ENCODE assay signal across 9 mouse cellular contexts in genomic region chr5:111421424-111421823, GRCm38 (mm10). TPM values are rescaled to one million over a fixed set of nuclear protein-coding genes. Genes with fewer than 3 reads are reported as not detected.
DNase-seq lines count a peak whose midpoint lies in the region; ATAC-seq and TF ChIP-seq lines count a peak whose summit lies in the region.
"Had no signal": no experiment of that assay in that cellular context is flagged by ENCODE, and none has a peak within 500 bp of the region (broad histone marks: within the 10 kb centered on the region; RNA-seq: fewer than 3 reads in every experiment).

No protein-coding gene starts in this region.

- H3K4me1 ChIP-seq in lung, embryonic 15.5 days: peaks cover 53% of the 10 kb centered on the region
- H3K4me1 ChIP-seq in forebrain, embryonic 14.5 days (ENCODE audit: control insufficient read depth, insufficient read depth, low read length): peaks cover 30% of the 10 kb centered on the region
- H3K4me1 ChIP-seq in limb, embryonic 13.5 days: peaks cover 84% of the 10 kb centered on the region
- H3K4me1 ChIP-seq in stomach, embryonic 15.5 days: peaks cover 50% of the 10 kb centered on the region
- H3K4me1 ChIP-seq in thymus, adult 2 months (replicated peaks; ENCODE audit: control insufficient read depth, insufficient read depth, low read length): peaks cover 9% of the 10 kb centered on the region; the same call in 1 of the 2 replicates

- no peak for TF ChIP-seq CTCF in thymus, adult 2 months (IDR thresholded peaks at IDR 0.05; ENCODE audit: borderline replicate concordance, control insufficient read depth, extremely low read depth, insufficient read depth, low read length, poor library complexity)

- peaks cover 36% of the 10 kb centered on the region for H3K27me3 ChIP-seq in lung, embryonic 15.5 days
- no peaks in the 10 kb centered on the region for H3K27me3 ChIP-seq in forebrain, embryonic 14.5 days (replicated peaks; ENCODE audit: control insufficient read depth, insufficient read depth, low read length)
- peaks cover 45% of the 10 kb centered on the region for H3K27me3 ChIP-seq in limb, embryonic 13.5 days
- H3K27me3 ChIP-seq in stomach, embryonic 15.5 days (replicated peaks): peaks cover 34% of the 10 kb centered on the region
- H3K27me3 ChIP-seq in thymus, adult 2 months (ENCODE audit: control insufficient read depth, insufficient read depth, low read length): peaks cover 23% of the 10 kb centered on the region; the same call in 1 of the 2 replicates

- H3K9ac ChIP-seq in lung, embryonic 15.5 days: no peak overlapping the region
- peak overlapping the region; percentile 100 for H3K9ac ChIP-seq in forebrain, embryonic 14.5 days (ENCODE audit: low read length)
- H3K9ac ChIP-seq in limb, embryonic 13.5 days: peak overlapping the region; percentile 96
- no peak overlapping the region for H3K9ac ChIP-seq in stomach, embryonic 15.5 days

- 84% methylated on average over 15 of the region's 15 CpGs for WGBS in lung, embryonic 15.5 days
- WGBS in forebrain, embryonic 14.5 days: 41% methylated on average over 15 of the region's 15 CpGs
- 71% methylated on average over 15 of the region's 15 CpGs for WGBS in limb, embryonic 13.5 days
- 73% methylated on average over 15 of the region's 15 CpGs for WGBS in stomach, embryonic 15.5 days
- WGBS in thymus, adult 2 months: 93% methylated on average over 15 of the region's 15 CpGs

- TF ChIP-seq POLR2A in thymus, adult 2 months (IDR thresholded peaks at IDR 0.05; ENCODE audit: control insufficient read depth, extremely low read depth, insufficient read depth, low read length, poor library complexity): no peak

- H3K36me3 ChIP-seq in lung, embryonic 15.5 days: no peaks in the 10 kb centered on the region
- peaks cover 80% of the 10 kb centered on the region for H3K36me3 ChIP-seq in forebrain, embryonic 14.5 days (ENCODE audit: control insufficient read depth, insufficient read depth, low read length)
- H3K36me3 ChIP-seq in limb, embryonic 13.5 days: peaks cover 44% of the 10 kb centered on the region
- 0 out of 2 replicates have a peak, but pooled peaks cover 4% of the 10 kb centered on the region for H3K36me3 ChIP-seq in stomach, embryonic 15.5 days
- H3K36me3 ChIP-seq in thymus, adult 2 months (ENCODE audit: control insufficient read depth, insufficient read depth, low read length): no peaks in the 10 kb centered on the region

- no peaks in the 10 kb centered on the region for H3K9me3 ChIP-seq in lung, embryonic 15.5 days
- no peaks in the 10 kb centered on the region for H3K9me3 ChIP-seq in forebrain, embryonic 14.5 days (replicated peaks; ENCODE audit: control insufficient read depth, low read length)
- no peaks in the 10 kb centered on the region for H3K9me3 ChIP-seq in limb, embryonic 13.5 days
- no peaks in the 10 kb centered on the region for H3K9me3 ChIP-seq in stomach, embryonic 15.5 days

- ATAC-seq in lung, embryonic 15.5 days (ENCODE audit: borderline replicate concordance, extremely low read depth, low FRiP score, low TSS enrichment): no peak
- ATAC-seq in forebrain, embryonic 14.5 days: no peak
- no peak for ATAC-seq in limb, embryonic 13.5 days (ENCODE audit: low FRiP score, low read depth)
- ATAC-seq in stomach, embryonic 15.5 days (ENCODE audit: insufficient read depth, low FRiP score, low read depth): no peak
- ATAC-seq: Patski had no signal

- no peak for DNase-seq in lung, postnatal 25 days (ENCODE audit: low spot score)
- DNase-seq in forebrain, embryonic 14.5 days (ENCODE audit: low spot score): no peak
- no peak for DNase-seq in right cerebral cortex, adult 18-20 months
- no peak for DNase-seq in ovary, adult 18-20 months (ENCODE audit: low spot score)
- no peak for DNase-seq in thymus, adult 2 months

- H3K4me3 ChIP-seq in lung, embryonic 15.5 days: no peak overlapping the region
- peak overlapping the region; percentile 99 for H3K4me3 ChIP-seq in forebrain, embryonic 14.5 days (ENCODE audit: low read depth, low read length)
- peak overlapping the region; percentile 89 for H3K4me3 ChIP-seq in limb, embryonic 13.5 days
- peak overlapping the region; percentile 72 for H3K4me3 ChIP-seq in stomach, embryonic 15.5 days (replicated peaks)
- no peak overlapping the region for H3K4me3 ChIP-seq in thymus, adult 2 months (ENCODE audit: control insufficient read depth, insufficient read depth, low read length)

- peak overlapping the region; percentile 99; the same call in 1 of the 2 replicates for H3K4me2 ChIP-seq in lung, embryonic 15.5 days
- H3K4me2 ChIP-seq in forebrain, embryonic 14.5 days (ENCODE audit: low read length): peak overlapping the region; percentile 96
- H3K4me2 ChIP-seq in limb, embryonic 13.5 days (replicated peaks): peak overlapping the region; percentile 91
- H3K4me2 ChIP-seq in stomach, embryonic 15.5 days: peak overlapping the region; percentile 94

- no peak overlapping the region for H3K27ac ChIP-seq in lung, embryonic 15.5 days
- peak overlapping the region; percentile 99 for H3K27ac ChIP-seq in forebrain, embryonic 14.5 days (ENCODE audit: low read depth, low read length)
- no peak overlapping the region for H3K27ac ChIP-seq in limb, embryonic 13.5 days
- H3K27ac ChIP-seq in stomach, embryonic 15.5 days: no peak overlapping the region
- H3K27ac ChIP-seq in thymus, adult 2 months (ENCODE audit: control insufficient read depth, insufficient read depth, low read length): no peak overlapping the region

RNA-seq across cellular contexts. Expression of gene Mn1, which starts 4.3 kb away (rescaled TPM):
- 7.8 and 9.0 TPM in 2 replicates for polyA plus RNA-seq in lung, embryonic 15.5 days (2015; fragmentation: Nextera tagmentation; extraction: Ambion mirVana)
- 57.2 and 71.2 TPM in 2 replicates for polyA plus RNA-seq in forebrain, embryonic 14.5 days (2014; fragmentation: Nextera tagmentation; extraction: Ambion mirVana)
- 22.8 and 22.9 TPM in 2 replicates for polyA plus RNA-seq in limb, embryonic 13.5 days (2015; fragmentation: Nextera tagmentation; extraction: Ambion mirVana)
- polyA plus RNA-seq in stomach, embryonic 15.5 days (2015; fragmentation: Nextera tagmentation; extraction: Ambion mirVana): 11.9 and 12.0 TPM in 2 replicates
- 2.4 and 3.4 TPM in 2 replicates for polyA plus RNA-seq in thymus, adult 2 months (2012; rRNA removed)

Comparison
In these comparisons a context has a peak if more than half of its experiments do, and no peak if none do; other contexts are left out.
1. H3K4me3 ChIP-seq: peak in forebrain, embryonic 14.5 days (single experiment), limb, embryonic 13.5 days (single experiment) and stomach, embryonic 15.5 days (single experiment); none in lung, embryonic 15.5 days (single experiment) and thymus, adult 2 months (single experiment).
2. H3K9ac ChIP-seq: peak in forebrain, embryonic 14.5 days (single experiment) and limb, embryonic 13.5 days (single experiment); none in lung, embryonic 15.5 days (single experiment) and stomach, embryonic 15.5 days (single experiment).
3. Peak in every context shown above with its lines, with median percentiles within 50 percentile points of each other: H3K4me2 ChIP-seq.